Mouse (Mus musculus) adrenal gland (tissue): ENCODE measurements around the gene Cnpy2.
"Not testable (repeated sequence)": the region's sequence is repeated elsewhere in the genome, so short reads cannot be mapped to it uniquely, and the experiment has no call there.

Experiments
- intact Hi-C: fragments of 180-260 bp; cut with DNase I; formaldehyde crosslinking; loops from one replicate; pipeline ENCODE4 v1.15.1; 2025

The Cnpy2 gene

GRCm38 (mm10) chr10:128310177-128310576, 12.1 kb upstream of the Cnpy2 start:
- intact Hi-C loops, result no loop called here

GRCm38 (mm10) chr10:128310902-128311301, 11.4 kb upstream of the Cnpy2 start:
- intact Hi-C loops, result no loop called here

- intact Hi-C loops, result no loop called here
Observed at GRCm38 (mm10) chr10:128315578-128315977, 6.7 kb upstream of the Cnpy2 start.

GRCm38 (mm10) chr10:128321641-128322040, 618 bp upstream of the Cnpy2 start:
- intact Hi-C loops, result no loop called here

- intact Hi-C loops, result no loop called here
Observed at GRCm38 (mm10) chr10:128323516-128323915, 1.3 kb downstream of the Cnpy2 start.

GRCm38 (mm10) chr10:128326825-128327224, 4.6 kb downstream of the Cnpy2 start:
- intact Hi-C loops, result no loop called here

GRCm38 (mm10) chr10:128327610-128328009, 5.4 kb downstream of the Cnpy2 start:
- intact Hi-C loops, result no loop called here

GRCm38 (mm10) chr10:128332358-128333249, 10.3 kb downstream of the Cnpy2 start:
- intact Hi-C loops, result not testable (repeated sequence)

- intact Hi-C loops, result loop anchor here (5.0 kb wide), 2 partner anchors 37 to 122 kb away; partner anchors contain the start of gene Smarcc2
Observed at GRCm38 (mm10) chr10:128335582-128335981, 13.3 kb downstream of the Cnpy2 start.

- intact Hi-C loops, result loop anchor here (5.0 kb wide), 2 partner anchors 36 to 121 kb away; partner anchors contain the start of gene Smarcc2
Observed at GRCm38 (mm10) chr10:128336195-128336594, 13.9 kb downstream of the Cnpy2 start.

- intact Hi-C loops, result loop anchor here (5.0 kb wide), 2 partner anchors 36 to 121 kb away; partner anchors contain the start of gene Smarcc2
Observed at GRCm38 (mm10) chr10:128336597-128336996, 14.3 kb downstream of the Cnpy2 start.

- intact Hi-C loops, result loop anchor here (5.0 kb wide), 2 partner anchors 35 to 120 kb away; partner anchors contain the start of gene Smarcc2
Observed at GRCm38 (mm10) chr10:128337306-128338181, 15.3 kb downstream of the Cnpy2 start, which contains the start of gene Cs. TSS of gene Cs (plus strand) at chr10:128337734.

GRCm38 (mm10) chr10:128338415-128338814, 16.2 kb downstream of the Cnpy2 start:
- intact Hi-C loops, result loop anchor here (5.0 kb wide), 2 partner anchors 34 to 119 kb away; partner anchors contain the start of gene Smarcc2

- intact Hi-C loops, result loop anchor here (5.0 kb wide), 2 partner anchors 33 to 118 kb away; partner anchors contain the start of gene Smarcc2
Observed at GRCm38 (mm10) chr10:128338948-128339347, 16.7 kb downstream of the Cnpy2 start.

GRCm38 (mm10) chr10:128340257-128340656, 18.0 kb downstream of the Cnpy2 start:
- intact Hi-C loops, result no loop called here

GRCm38 (mm10) chr10:128343436-128343835, 21.2 kb downstream of the Cnpy2 start:
- intact Hi-C loops, result no loop called here

GRCm38 (mm10) chr10:128344568-128345275, 22.5 kb downstream of the Cnpy2 start:
- intact Hi-C loops, result no loop called here

GRCm38 (mm10) chr10:128347541-128347940, 25.3 kb downstream of the Cnpy2 start:
- intact Hi-C loops, result no loop called here

- intact Hi-C loops, result no loop called here
Observed at GRCm38 (mm10) chr10:128358796-128359195, 36.5 kb downstream of the Cnpy2 start.

- intact Hi-C loops, result no loop called here
Observed at GRCm38 (mm10) chr10:128359226-128359625, 37.0 kb downstream of the Cnpy2 start.

- intact Hi-C loops, result no loop called here
Observed at GRCm38 (mm10) chr10:128361836-128362235, 39.6 kb downstream of the Cnpy2 start.
